Mouse (Mus musculus) embryonic fibroblast, embryonic 13.5 days (primary cell): ENCODE measurements around the gene Btrc.

Experiments used
- CTCF ChIP-seq: IDR thresholded peaks from 2 replicates; pipeline ENCODE4 v1.5.1; 2011; ENCODE audit warnings: mild to moderate bottlenecking, control low read depth, low read length, moderate library complexity, borderline replicate concordance; ENCODE audit not compliant: insufficient read depth
- POLR2A ChIP-seq: IDR thresholded peaks from 2 replicates; pipeline ENCODE4 v1.6.1; 2011; ENCODE audit warnings: low read depth, mild to moderate bottlenecking, control low read depth, low read length, moderate library complexity

- TF ChIP-seq CTCF (no peak), POLR2A (no peak)
These were observed 33.7 kb upstream of the Btrc start for GRCm38 (mm10) chr19:45329748-45330298.
